In the genomic region with DNA sequence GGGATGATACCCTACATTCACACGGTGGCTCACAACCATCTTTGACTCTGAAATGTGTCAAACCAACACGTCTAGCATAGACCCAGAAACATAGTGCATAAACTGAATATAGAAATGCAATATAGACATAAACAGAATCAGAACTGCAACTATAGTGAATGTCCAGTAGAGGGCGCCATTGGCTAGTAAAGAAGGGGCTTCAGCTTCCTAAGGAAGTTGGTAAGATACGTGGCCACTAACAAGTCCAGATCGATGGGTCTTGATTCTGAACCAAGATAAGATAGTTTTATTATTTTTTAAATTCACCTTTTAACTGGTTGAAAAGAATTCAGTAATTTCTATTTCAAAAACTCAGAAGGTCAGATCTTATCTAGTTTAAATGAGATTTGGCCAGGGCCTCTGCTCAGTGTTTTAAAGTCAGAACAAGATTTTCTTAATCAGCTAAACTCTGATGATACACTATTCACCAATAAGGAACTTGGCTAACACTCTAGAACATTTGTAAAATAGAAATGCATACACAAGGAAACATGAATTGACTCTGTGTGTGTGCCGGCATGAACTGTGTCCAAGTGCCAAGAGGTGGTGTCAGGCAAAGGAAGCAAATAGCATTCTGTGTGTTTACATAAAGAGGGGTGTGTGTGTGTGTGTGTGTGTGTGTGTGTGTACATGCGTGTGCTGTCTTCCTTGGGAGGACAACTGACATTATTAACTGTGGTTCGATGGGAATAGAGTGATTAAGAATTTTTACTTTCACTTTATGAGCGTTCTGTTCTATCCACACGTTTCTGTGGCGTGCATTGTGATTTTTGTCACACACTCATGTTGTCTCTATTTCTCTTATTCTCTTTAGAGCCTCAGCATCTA, we compare ENCODE assay signal across 8 mouse cellular contexts. TPM values are rescaled to one million over a fixed set of nuclear protein-coding genes. Genes with fewer than 3 reads are reported as not detected.
A peak's percentile ranks its signal among the peaks of the same experiment; 100 is the strongest.
DNase-seq lines count a peak whose midpoint lies in the region; ATAC-seq and TF ChIP-seq lines count a peak whose summit lies in the region.

No protein-coding gene starts in this region.

- no peaks in the 10 kb centered on the region for H3K4me1 ChIP-seq in cortical plate, adult 2 months (ENCODE audit: control insufficient read depth, insufficient read depth, low read length)
- no peaks in the 10 kb centered on the region; the same call in 1 of the 2 replicates for H3K4me1 ChIP-seq in liver, embryonic 11.5 days (replicated peaks; ENCODE audit: control insufficient read depth, insufficient read depth, low read length)

- H3K4me2 ChIP-seq in liver, embryonic 11.5 days: peak overlapping the region; percentile 27; the same call in 1 of the 2 replicates

- peak; percentile 41; the same call in 1 of the 2 replicates for ATAC-seq in liver, embryonic 11.5 days (replicated peaks; ENCODE audit: low FRiP score)
- peak; percentile 81 for ATAC-seq in monocyte, adult 5-6 weeks (replicated peaks; ENCODE audit: insufficient number of reproducible peaks, low FRiP score, low TSS enrichment, poor library complexity, severe bottlenecking)
- no peak for ATAC-seq in erythroid progenitor cell, adult 5-6 weeks (replicated peaks; ENCODE audit: low FRiP score, poor library complexity, severe bottlenecking)

- peak overlapping the region; percentile 34 for H3K4me3 ChIP-seq in cortical plate, adult 2 months (ENCODE audit: insufficient read depth, low read length)
- no peak overlapping the region for H3K4me3 ChIP-seq in liver, embryonic 11.5 days (ENCODE audit: low read depth, low read length)

- peak; percentile 69; the same call in 1 of the 2 replicates for TF ChIP-seq CTCF in cortical plate, adult 2 months (IDR thresholded peaks at IDR 0.05; ENCODE audit: extremely low read depth, insufficient read depth, low read length)

- H3K9me3 ChIP-seq in liver, embryonic 11.5 days (ENCODE audit: control insufficient read depth, low read length): no peaks in the 10 kb centered on the region

- H3K27ac ChIP-seq in cortical plate, adult 2 months (ENCODE audit: insufficient read depth, low read length): no peak overlapping the region
- no peak overlapping the region for H3K27ac ChIP-seq in liver, embryonic 11.5 days (ENCODE audit: low read depth, low read length)

- intact Hi-C loops in heart, postnatal 36 days (cut with DNase I): loop anchor here (5.0 kb wide), 3 partner anchors 51 to 206 kb away; no protein-coding TSS in a partner anchor

- peak; percentile 43 for DNase-seq in right cerebral cortex, adult 18-20 months
- no peak for DNase-seq in right cerebral cortex, postnatal 14 days
- DNase-seq in T-cell, adult 2 months (ENCODE audit: low spot score): peak; percentile 57
- DNase-seq in heart, postnatal 36 days: peak; percentile 50 to 58
- DNase-seq in liver, embryonic 11.5 days (ENCODE audit: low spot score): no peak

- no peaks in the 10 kb centered on the region for H3K27me3 ChIP-seq in liver, embryonic 11.5 days (replicated peaks; ENCODE audit: control insufficient read depth, insufficient read depth, low read length)

- no peak for TF ChIP-seq POLR2A in cortical plate, adult 2 months (IDR thresholded peaks at IDR 0.05; ENCODE audit: extremely low read depth, insufficient read depth, low read length)

- 43% methylated on average over 11 of the region's 11 CpGs for WGBS in liver, embryonic 11.5 days

- H3K36me3 ChIP-seq in liver, embryonic 11.5 days (ENCODE audit: control insufficient read depth, insufficient read depth, low read length): no peaks in the 10 kb centered on the region

- no peak overlapping the region for H3K9ac ChIP-seq in liver, embryonic 11.5 days (ENCODE audit: low read depth, low read length)

RNA-seq across cellular contexts. Expression of gene Fbxl5, which starts 19.9 kb away (rescaled TPM):
- 68.9 and 71.1 TPM in 2 replicates for polyA plus RNA-seq in cortical plate, adult 2 months (2012; rRNA removed)
- 10 to 100 TPM; 37.6 to 38.0 TPM for total RNA-seq in heart, postnatal 36 days (2021)
- 36.5 and 40.3 TPM in 2 replicates for polyA plus RNA-seq in liver, embryonic 11.5 days (2014; fragmentation: Nextera tagmentation; extraction: Ambion mirVana)
- total RNA-seq in monocyte, adult 5-6 weeks (2017): 126 to 151 TPM (median 147 TPM) in 3 replicates
- 18.7 and 21.8 TPM in 2 replicates for total RNA-seq in erythroid progenitor cell, adult 5-6 weeks (2015; ENCODE audit: low replicate concordance)
- total RNA-seq in erythroid progenitor cell, adult 5-6 weeks (2017; ENCODE audit: low replicate concordance): 14.6 and 24.0 TPM in 2 replicates

RNA-seq across cellular contexts. Expression of gene Bst1, which starts 22.7 kb away (rescaled TPM):
- 0.11 and 0.17 TPM in 2 replicates for polyA plus RNA-seq in cortical plate, adult 2 months (2012; rRNA removed)
- total RNA-seq in heart, postnatal 36 days (2021): 1 to 10 TPM; 1.7 to 3.7 TPM
- polyA plus RNA-seq in liver, embryonic 11.5 days (2014; fragmentation: Nextera tagmentation; extraction: Ambion mirVana): 0.36 TPM in 1 of 2 replicates, not detected in the other
- total RNA-seq in monocyte, adult 5-6 weeks (2017): 3.8 to 8.0 TPM (median 3.8 TPM) in 3 replicates
- 0.72 and 13.8 TPM in 2 replicates for total RNA-seq in erythroid progenitor cell, adult 5-6 weeks (2015; ENCODE audit: low replicate concordance)
- total RNA-seq in erythroid progenitor cell, adult 5-6 weeks (2017; ENCODE audit: low replicate concordance): 6.5 and 9.2 TPM in 2 replicates

RNA-seq across cellular contexts. Expression of gene Cd38, which starts 27.0 kb away (rescaled TPM):
- polyA plus RNA-seq in cortical plate, adult 2 months (2012; rRNA removed): 4.7 and 4.9 TPM in 2 replicates
- total RNA-seq in heart, postnatal 36 days (2021): 1 to 10 TPM; 8.2 to 8.5 TPM
- 22.0 and 25.0 TPM in 2 replicates for polyA plus RNA-seq in liver, embryonic 11.5 days (2014; fragmentation: Nextera tagmentation; extraction: Ambion mirVana)
- 13.9 to 18.1 TPM (median 14.7 TPM) in 3 replicates for total RNA-seq in monocyte, adult 5-6 weeks (2017)
- 14.4 and 18.0 TPM in 2 replicates for total RNA-seq in erythroid progenitor cell, adult 5-6 weeks (2015; ENCODE audit: low replicate concordance)
- 5.8 and 7.6 TPM in 2 replicates for total RNA-seq in erythroid progenitor cell, adult 5-6 weeks (2017; ENCODE audit: low replicate concordance)

Comparison
In these comparisons a context has a peak if more than half of its experiments do, and no peak if none do; other contexts are left out.
1. DNase-seq: peak in right cerebral cortex, adult 18-20 months (single experiment), T-cell, adult 2 months (single experiment) and heart, postnatal 36 days (2 of 2); none in right cerebral cortex, postnatal 14 days (single experiment) and liver, embryonic 11.5 days (single experiment).